Mouse (Mus musculus) E14TG2a.4 (cell line): ENCODE data around the gene Pkd1l3.

Source experiments
- CTCF ChIP-seq: conservative IDR thresholded peaks from 2 replicates; pipeline ENCODE4 v1.5.1; 2014; ENCODE audit warnings: low read length
- POU5F1 ChIP-seq: IDR thresholded peaks from 2 replicates; pipeline ENCODE4 v1.6.1; 2014; ENCODE audit warnings: low read length, borderline replicate concordance

- TF ChIP-seq CTCF (no peak; the same call in 1 of the 2 replicates), POU5F1 (no peak)
Observed at GRCm38 (mm10) chr8:109691769-109692168, 77.5 kb downstream of the Pkd1l3 start.
